Mouse (Mus musculus) heart, adult 11 months (tissue): Measurements from ENCODE around the gene Rai1.

Experiments used
- DNase-seq: peaks from one replicate; pipeline ENCODE4 v3.0.0; 2022

Gene Rai1

GRCm38 (mm10) chr11:60224676-60225075 lies 119.9 kb downstream of the Rai1 start:
- DNase-seq, result no peak

GRCm38 (mm10) chr11:60225874-60226273 lies 121.1 kb downstream of the Rai1 start:
- DNase-seq, result no peak

GRCm38 (mm10) chr11:60228525-60228924 lies 123.7 kb downstream of the Rai1 start:
- peak; percentile 92 for DNase-seq

DNA sequence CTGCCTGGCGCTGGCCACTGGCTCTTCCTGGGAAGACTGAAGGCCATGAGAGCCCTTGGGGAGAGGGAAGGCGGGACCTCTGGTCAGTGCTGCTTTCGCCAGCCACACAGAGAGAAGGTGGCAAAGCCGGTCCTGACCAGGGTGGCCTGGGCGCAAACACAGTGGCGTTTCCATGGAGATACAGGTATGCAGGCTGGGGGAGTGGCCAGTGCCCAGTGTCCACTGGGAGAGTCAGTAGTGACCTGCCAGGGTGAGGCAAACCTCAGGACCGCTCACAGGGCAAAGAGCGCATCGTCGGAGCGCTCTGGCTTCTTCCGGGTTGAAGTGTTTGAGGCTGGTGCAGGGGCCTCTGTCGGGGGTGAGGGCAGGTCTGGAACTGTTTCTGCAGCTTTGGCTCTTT lies 125.0 kb downstream of the Rai1 start:
- no peak for DNase-seq

- no peak for DNase-seq
These were observed 125.7 kb downstream of the Rai1 start for GRCm38 (mm10) chr11:60230512-60230911.

GRCm38 (mm10) chr11:60231326-60231725 lies 126.5 kb downstream of the Rai1 start:
- DNase-seq, result no peak

DNA sequence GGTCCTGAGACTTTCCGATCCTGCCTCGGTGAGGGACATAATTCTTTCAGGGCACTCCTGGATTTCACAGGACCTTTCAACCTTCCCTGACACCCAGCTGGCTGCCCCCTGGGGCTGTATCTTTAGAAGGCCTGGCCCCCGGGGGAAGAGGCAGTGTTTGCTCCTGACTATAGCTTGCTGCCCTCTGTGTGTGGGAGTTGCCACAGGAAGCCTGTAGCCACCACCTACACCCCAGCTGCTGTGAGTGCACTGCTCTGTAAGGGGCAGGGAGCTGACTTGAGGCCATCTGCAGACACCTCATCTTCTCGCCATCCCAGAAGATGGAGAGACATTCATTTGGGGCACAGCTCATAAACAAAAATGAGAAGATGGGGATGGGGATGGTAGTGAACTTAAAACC lies 127.1 kb downstream of the Rai1 start:
- no peak for DNase-seq

GRCm38 (mm10) chr11:60232441-60233058 lies 127.7 kb downstream of the Rai1 start:
- no peak for DNase-seq

GRCm38 (mm10) chr11:60233235-60233634 lies 128.4 kb downstream of the Rai1 start:
- peak; percentile 96 for DNase-seq

DNA sequence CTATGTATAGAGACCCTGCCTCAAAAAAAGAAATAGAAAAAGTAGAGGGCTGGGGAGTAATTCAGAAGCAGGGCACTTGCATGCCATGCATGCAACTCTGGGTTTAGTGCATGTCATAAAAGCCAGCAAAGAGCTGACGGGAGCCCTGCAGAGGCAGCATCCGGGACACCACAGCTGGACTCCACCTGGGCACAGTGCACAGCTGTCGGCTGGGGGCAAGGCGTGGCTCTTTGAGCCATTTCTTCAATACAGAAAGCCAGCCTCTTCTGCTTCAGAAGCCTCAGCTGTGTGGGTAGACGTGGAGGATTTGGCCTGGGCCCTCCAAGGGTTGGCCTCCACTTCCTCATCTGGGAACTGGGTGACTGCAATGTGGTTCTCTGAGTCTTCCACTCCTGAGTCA lies 130.5 kb downstream of the Rai1 start:
- DNase-seq, result no peak

GRCm38 (mm10) chr11:60240509-60240908 lies 135.7 kb downstream of the Rai1 start:
- no peak for DNase-seq

DNA sequence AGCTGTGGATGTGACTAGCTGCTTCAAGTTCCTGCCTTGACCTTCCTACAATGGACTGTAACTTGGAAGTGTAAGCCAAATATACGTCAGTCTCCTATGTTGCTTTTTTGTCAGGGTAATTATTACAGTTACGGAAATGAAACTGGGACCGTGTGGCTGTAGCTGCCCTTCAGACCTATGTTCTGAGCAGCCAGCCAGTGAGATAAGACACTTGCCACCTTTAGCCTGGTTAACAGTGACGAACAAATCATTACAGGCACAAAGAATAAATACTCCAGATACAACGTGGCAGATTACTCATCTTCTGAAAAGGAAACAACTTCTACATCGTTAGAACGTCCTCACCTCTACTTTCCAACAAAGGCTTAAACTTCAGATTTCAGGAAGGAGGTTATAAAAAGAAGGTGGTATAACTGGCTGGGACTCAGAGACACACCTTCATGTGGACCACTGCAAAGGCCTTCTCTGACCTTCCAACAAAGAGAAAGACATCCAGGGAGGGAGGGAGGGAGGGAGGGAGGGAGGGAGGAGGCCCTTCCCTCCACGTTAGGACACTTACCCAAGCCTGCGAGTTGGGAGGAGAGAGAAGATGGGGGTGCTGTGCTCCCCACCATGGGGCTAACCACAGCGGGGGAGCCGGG lies 139.8 kb downstream of the Rai1 start:
- no peak for DNase-seq

DNA sequence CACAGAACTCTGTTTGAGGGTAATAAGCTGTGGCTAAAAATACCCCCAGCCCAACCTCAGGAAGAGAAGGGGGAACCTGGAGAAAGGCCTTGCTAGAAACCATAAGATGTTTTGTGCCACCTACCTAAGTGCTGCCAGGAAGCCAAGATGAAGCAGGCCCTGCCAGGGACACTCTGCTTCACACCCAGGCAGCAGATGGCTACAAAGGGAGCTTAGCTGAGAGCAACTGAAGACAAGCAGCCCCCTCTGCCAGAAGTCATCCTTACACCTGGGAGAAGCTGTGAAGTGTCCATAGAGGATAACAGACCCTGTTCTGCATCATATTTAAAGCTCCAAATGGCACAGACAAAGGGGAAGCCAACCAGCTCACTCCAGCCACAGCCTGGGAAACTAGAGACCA lies 141.3 kb downstream of the Rai1 start:
- no peak for DNase-seq

DNA sequence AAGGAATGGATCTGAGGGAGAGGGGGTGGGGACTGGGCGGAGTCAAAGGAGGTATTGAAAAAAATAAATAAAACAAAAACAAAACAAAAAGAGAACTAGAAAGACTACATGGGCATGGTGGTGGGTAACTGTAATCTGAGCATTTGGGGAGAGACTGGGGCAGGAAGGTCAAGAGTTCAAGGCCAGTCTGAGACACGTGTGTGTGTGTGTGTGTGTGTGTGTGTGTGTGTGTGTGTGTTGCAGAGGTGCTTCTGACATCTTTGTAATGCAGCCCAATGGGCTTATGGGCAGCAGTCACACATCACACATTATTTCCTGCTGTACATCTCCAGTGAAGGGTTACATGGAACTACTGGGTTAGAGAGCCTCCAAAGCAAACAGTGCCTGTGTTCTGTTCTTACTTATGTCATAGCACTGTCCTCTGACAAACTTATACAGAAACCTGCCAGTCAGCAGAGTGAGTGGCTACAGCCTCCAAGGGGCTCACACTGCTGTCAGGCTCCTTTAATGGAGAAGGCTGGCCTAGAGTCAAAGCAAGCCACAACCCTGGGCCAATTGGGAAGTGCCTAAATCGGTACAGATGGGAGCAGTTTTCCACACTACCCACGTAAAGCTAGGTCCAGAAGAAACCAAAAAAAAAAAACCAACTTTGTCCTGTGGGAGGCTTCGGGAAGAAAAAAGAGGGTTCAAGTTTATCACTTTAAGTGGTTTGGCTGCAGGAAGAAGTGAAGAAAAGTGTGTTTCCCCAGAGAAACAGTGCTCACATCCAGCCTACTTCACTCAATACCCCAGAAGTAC lies 143.1 kb downstream of the Rai1 start:
- DNase-seq, result no peak
